Mouse (Mus musculus) limb, embryonic 12.5 days (tissue): ENCODE data around the gene Kcnj10. TPM values are rescaled to one million over a fixed set of nuclear protein-coding genes. Genes with fewer than 3 reads are reported as not detected.
A peak's percentile ranks its signal among the peaks of the same experiment; 100 is the strongest.

Source experiments
- ATAC-seq: fragments of 200-750 bp; cut with Nextera tagmentation; 2 replicates; pipeline ENCODE4 v1.8.0; 2017; ENCODE audit warnings: low read depth, moderate TSS enrichment; ENCODE audit not compliant: insufficient number of reproducible peaks, insufficient read depth, low FRiP score, low TSS enrichment
- H3K27ac ChIP-seq: fragments of 300-500 bp; sonication (generic); 2 replicates; pipeline ENCODE4 v1.5.1; 2016; ENCODE audit warnings: mild to moderate bottlenecking, moderate library complexity
- H3K27me3 ChIP-seq: fragments of 300-500 bp; sonication (generic); 2 replicates; pipeline ENCODE4 v1.6.1; 2016; ENCODE audit warnings: mild to moderate bottlenecking, moderate library complexity
- H3K36me3 ChIP-seq: fragments of 300-500 bp; sonication (generic); 2 replicates; pipeline ENCODE4 v1.6.1; 2016; ENCODE audit warnings: mild to moderate bottlenecking, moderate library complexity
- H3K4me1 ChIP-seq: fragments of 300-500 bp; sonication (generic); replicated peaks from 2 replicates; pipeline ENCODE4 v1.6.1; 2016
- H3K4me2 ChIP-seq: fragments of 300-500 bp; sonication (generic); 2 replicates; pipeline ENCODE4 v1.6.1; 2016; ENCODE audit warnings: mild to moderate bottlenecking, moderate library complexity
- H3K4me3 ChIP-seq: fragments of 300-500 bp; sonication (generic); replicated peaks from 2 replicates; pipeline ENCODE4 v1.5.1; 2016; ENCODE audit warnings: mild to moderate bottlenecking
- H3K9ac ChIP-seq: fragments of 300-500 bp; sonication (generic); replicated peaks from 2 replicates; pipeline ENCODE4 v1.6.1; 2016; ENCODE audit warnings: mild to moderate bottlenecking, moderate library complexity
- H3K9me3 ChIP-seq: fragments of 300-500 bp; sonication (generic); 2 replicates; pipeline ENCODE4 v1.6.1; 2016; ENCODE audit warnings: mild to moderate bottlenecking, moderate library complexity
- WGBS: fragments of 180-500 bp; shearing (Covaris S2); methylation state at CpG from one replicate; pipeline ENCODE4 v1.1.7; 2016; 5-methylcytosine and 5-hydroxymethylcytosine counted together
- polyA plus RNA-seq: library from polyadenylated mRNA; unstranded; fragments of >200 nt; fragmentation: Nextera tagmentation; extraction: Ambion mirVana; gene quantifications from 2 replicates; pipeline ENCODE4 v1.2.1, GENCODE M21; 2016

Gene Kcnj10
- polyA plus RNA-seq, 1 experiment from 2014 or later, result 0.05 TPM

GRCm38 (mm10) chr1:172410806-172411205, 69.8 kb downstream of the Kcnj10 start:
- peaks cover 6% of the 10 kb centered on the region for H3K27me3 ChIP-seq
- H3K4me2 ChIP-seq, result no peak overlapping the region
- no peaks in the 10 kb centered on the region for H3K36me3 ChIP-seq
- no peaks in the 10 kb centered on the region for H3K9me3 ChIP-seq
- 5% methylated on average over 4 of the region's 4 CpGs for WGBS
- H3K4me1 ChIP-seq, result peaks cover 8% of the 10 kb centered on the region; the same call in 1 of the 2 replicates
- H3K9ac ChIP-seq, result no peak overlapping the region
- H3K4me3 ChIP-seq, result no peak overlapping the region
- ATAC-seq, result no peak
- no peak overlapping the region for H3K27ac ChIP-seq

- H3K27ac ChIP-seq, result no peak overlapping the region
- WGBS, result under 1% methylated on average over 5 of the region's 5 CpGs
- no peak overlapping the region for H3K4me3 ChIP-seq
- peak; percentile 67 for ATAC-seq
- no peak overlapping the region for H3K4me2 ChIP-seq
- no peak overlapping the region for H3K9ac ChIP-seq
- H3K27me3 ChIP-seq, result peaks cover 5% of the 10 kb centered on the region
- no peaks in the 10 kb centered on the region for H3K4me1 ChIP-seq
- no peaks in the 10 kb centered on the region for H3K36me3 ChIP-seq
- no peaks in the 10 kb centered on the region for H3K9me3 ChIP-seq
Observed at GRCm38 (mm10) chr1:172412204-172412603, 71.2 kb downstream of the Kcnj10 start.

- no peak overlapping the region for H3K9ac ChIP-seq
- no peak overlapping the region for H3K4me3 ChIP-seq
- peaks cover 8% of the 10 kb centered on the region for H3K4me1 ChIP-seq
- ATAC-seq, result no peak
- H3K27ac ChIP-seq, result no peak overlapping the region
- H3K9me3 ChIP-seq, result no peaks in the 10 kb centered on the region
- H3K36me3 ChIP-seq, result no peaks in the 10 kb centered on the region
- no peak overlapping the region for H3K4me2 ChIP-seq
- WGBS, result 75% methylated on average over 4 of the region's 4 CpGs
- no peaks in the 10 kb centered on the region for H3K27me3 ChIP-seq
Observed at GRCm38 (mm10) chr1:172413491-172414230, 72.7 kb downstream of the Kcnj10 start.

- H3K9ac ChIP-seq, result no peak overlapping the region
- no peaks in the 10 kb centered on the region for H3K27me3 ChIP-seq
- H3K27ac ChIP-seq, result no peak overlapping the region
- no peaks in the 10 kb centered on the region for H3K36me3 ChIP-seq
- ATAC-seq, result no peak
- 86% methylated on average over 6 of the region's 6 CpGs for WGBS
- H3K9me3 ChIP-seq, result no peaks in the 10 kb centered on the region
- no peak overlapping the region for H3K4me3 ChIP-seq
- no peak overlapping the region for H3K4me2 ChIP-seq
- H3K4me1 ChIP-seq, result peaks cover 11% of the 10 kb centered on the region
Observed at GRCm38 (mm10) chr1:172414231-172414585, 73.2 kb downstream of the Kcnj10 start.

- Histone ChIP-seq H3K9ac (no peak overlapping the region), H3K4me2 (no peak overlapping the region), H3K9me3 (no peaks in the 10 kb centered on the region), H3K27me3 (no peaks in the 10 kb centered on the region), H3K36me3 (no peaks in the 10 kb centered on the region), H3K27ac (no peak overlapping the region), H3K4me3 (no peak overlapping the region), H3K4me1 (peaks cover 11% of the 10 kb centered on the region)
- WGBS, result 84% methylated on average over 7 of the region's 7 CpGs
- no peak for ATAC-seq
Observed at GRCm38 (mm10) chr1:172415061-172415460, 74.1 kb downstream of the Kcnj10 start.

- WGBS, result 13% methylated on average over 6 of the region's 6 CpGs
Observed at GRCm38 (mm10) chr1:172418173-172418572, 77.2 kb downstream of the Kcnj10 start.

GRCm38 (mm10) chr1:172418642-172419041, 77.6 kb downstream of the Kcnj10 start:
- Histone ChIP-seq H3K4me2 (no peak overlapping the region), H3K9me3 (no peaks in the 10 kb centered on the region), H3K27me3 (no peaks in the 10 kb centered on the region), H3K27ac (no peak overlapping the region), H3K9ac (no peak overlapping the region), H3K4me1 (peaks cover 11% of the 10 kb centered on the region), H3K4me3 (no peak overlapping the region), H3K36me3 (no peaks in the 10 kb centered on the region)
- WGBS, result 52% methylated on average over 3 of the region's 3 CpGs
- ATAC-seq, result no peak

More at GRCm38 (mm10) chr1:172418173-172418572, 77.2 kb downstream of the Kcnj10 start:
- no peaks in the 10 kb centered on the region for H3K27me3 ChIP-seq
- ATAC-seq, result no peak
- H3K9ac ChIP-seq, result no peak overlapping the region
- peaks cover 11% of the 10 kb centered on the region for H3K4me1 ChIP-seq
- no peak overlapping the region for H3K27ac ChIP-seq
- H3K36me3 ChIP-seq, result no peaks in the 10 kb centered on the region
- H3K9me3 ChIP-seq, result no peaks in the 10 kb centered on the region
- H3K4me2 ChIP-seq, result no peak overlapping the region
- no peak overlapping the region for H3K4me3 ChIP-seq

- no peaks in the 10 kb centered on the region for H3K36me3 ChIP-seq
- H3K27ac ChIP-seq, result no peak overlapping the region
- no peak for ATAC-seq
- no peak overlapping the region for H3K9ac ChIP-seq
- WGBS, result 81% methylated on average over 6 of the region's 6 CpGs
- H3K27me3 ChIP-seq, result no peaks in the 10 kb centered on the region
- peaks cover 11% of the 10 kb centered on the region for H3K4me1 ChIP-seq
- H3K4me3 ChIP-seq, result no peak overlapping the region
- H3K9me3 ChIP-seq, result no peaks in the 10 kb centered on the region
- no peak overlapping the region for H3K4me2 ChIP-seq
Observed at GRCm38 (mm10) chr1:172420181-172420580, 79.2 kb downstream of the Kcnj10 start.

GRCm38 (mm10) chr1:172423393-172423792, 82.4 kb downstream of the Kcnj10 start:
- Histone ChIP-seq H3K4me2 (no peak overlapping the region), H3K4me1 (peaks cover 5% of the 10 kb centered on the region; the same call in 1 of the 2 replicates), H3K27me3 (no peaks in the 10 kb centered on the region), H3K9ac (no peak overlapping the region), H3K36me3 (no peaks in the 10 kb centered on the region), H3K4me3 (no peak overlapping the region), H3K27ac (no peak overlapping the region), H3K9me3 (no peaks in the 10 kb centered on the region)
- no peak for ATAC-seq
- 29% methylated on average over 1 of the region's 1 CpGs for WGBS

Other genes with a start within 250 kb of the Kcnj10 start
- gene Pex19, start 214.5 kb upstream of the Kcnj10 start, polyA plus RNA-seq, result 173 and 177 TPM in 2 replicates
- gene Dcaf8, start 193.1 kb upstream of the Kcnj10 start, polyA plus RNA-seq, result 179 TPM in 2 replicates
- gene Pea15a, start 134.4 kb upstream of the Kcnj10 start, polyA plus RNA-seq, result 69.5 and 76.5 TPM in 2 replicates
- 2.9 and 4.1 TPM in 2 replicates for gene Casq1, start 121.3 kb upstream of the Kcnj10 start, polyA plus RNA-seq
- gene Atp1a4, start 82.8 kb upstream of the Kcnj10 start, polyA plus RNA-seq, result not detected in 2 replicates
- 44.1 and 45.9 TPM in 2 replicates for gene Igsf8, start 79.6 kb upstream of the Kcnj10 start, polyA plus RNA-seq
- gene Atp1a2, start 43.1 kb upstream of the Kcnj10 start, polyA plus RNA-seq, result 5.1 and 5.4 TPM in 2 replicates
- gene Kcnj9, start 11.9 kb upstream of the Kcnj10 start, polyA plus RNA-seq, result not detected in 2 replicates
- gene Pigm, start 35.3 kb downstream of the Kcnj10 start, polyA plus RNA-seq, result 9.3 and 9.8 TPM in 2 replicates
- 0.21 TPM in 1 of 2 replicates, not detected in the other for gene Slamf9, start 134.1 kb downstream of the Kcnj10 start, polyA plus RNA-seq
- gene Igsf9, start 140.6 kb downstream of the Kcnj10 start, polyA plus RNA-seq, result 69.7 and 70.5 TPM in 2 replicates
- 66.4 and 74.9 TPM in 2 replicates for gene Tagln2, start 158.8 kb downstream of the Kcnj10 start, polyA plus RNA-seq
- 1.1 and 1.2 TPM in 2 replicates for gene Cfap45, start 179.6 kb downstream of the Kcnj10 start, polyA plus RNA-seq
- gene Vsig8, start 214.7 kb downstream of the Kcnj10 start, polyA plus RNA-seq, result 0.18 TPM in 1 of 2 replicates, not detected in the other
- 0.17 TPM in 1 of 2 replicates, not detected in the other for gene Slamf8, start 249.4 kb downstream of the Kcnj10 start, polyA plus RNA-seq